Mouse (Mus musculus) heart, adult 2 months (tissue): ENCODE results near the gene Ccdc88b.

ENCODE experiments used
- CTCF ChIP-seq: fragments of 200-600 bp; IDR thresholded peaks from 2 replicates; pipeline ENCODE4 v1.8.1; 2022; ENCODE audit warnings: antibody characterized with exemption, mild to moderate bottlenecking, moderate library complexity
- EP300 ChIP-seq: fragments of 200-500 bp; IDR thresholded peaks from 2 replicates; pipeline ENCODE4 v1.6.1; 2011; ENCODE audit warnings: low read depth, low read length, control low read depth; ENCODE audit not compliant: insufficient read depth
- POLR2A ChIP-seq: fragments of 200-500 bp; IDR thresholded peaks from 2 replicates; pipeline ENCODE4 v1.6.1; 2011; ENCODE audit warnings: mild to moderate bottlenecking, low read depth, low read length, control low read depth; ENCODE audit not compliant: insufficient read depth

DNA sequence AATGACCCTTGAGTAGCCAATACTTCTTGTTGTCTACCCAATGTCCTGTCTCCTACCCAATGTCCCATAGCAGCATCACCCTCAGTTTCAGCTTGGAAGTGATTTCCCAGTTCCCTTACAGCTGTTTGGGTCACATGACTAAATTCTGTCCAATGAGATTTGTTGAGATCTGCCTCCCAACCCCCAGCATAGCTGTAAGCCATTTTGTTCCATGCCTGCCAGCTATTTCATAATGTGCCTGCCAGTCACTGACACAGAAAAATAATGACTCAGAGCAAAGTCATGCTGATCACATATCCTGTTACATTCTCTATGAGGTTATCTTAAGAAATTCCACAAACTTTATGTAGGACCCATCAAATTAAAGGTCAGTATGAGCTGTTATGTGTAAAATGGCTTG, 18.8 kb upstream of the Ccdc88b start:
- TF ChIP-seq CTCF, result no peak
- TF ChIP-seq POLR2A, result no peak
- TF ChIP-seq EP300, result no peak
